Mouse (Mus musculus) telencephalon, adult 2 months (tissue): ENCODE measurements at regions not wholly inside any gene's neighbourhood (a gene's known extent, or its start where the extent isn't known, plus 50 kb on each side); places are given as distances from the start of the nearest gene placed in this dataset.

Experiments used
- DNase-seq: peaks from one replicate; pipeline ENCODE4 v3.0.0-alpha.2; 2011; ENCODE audit warnings: low read depth, low spot score

DNA sequence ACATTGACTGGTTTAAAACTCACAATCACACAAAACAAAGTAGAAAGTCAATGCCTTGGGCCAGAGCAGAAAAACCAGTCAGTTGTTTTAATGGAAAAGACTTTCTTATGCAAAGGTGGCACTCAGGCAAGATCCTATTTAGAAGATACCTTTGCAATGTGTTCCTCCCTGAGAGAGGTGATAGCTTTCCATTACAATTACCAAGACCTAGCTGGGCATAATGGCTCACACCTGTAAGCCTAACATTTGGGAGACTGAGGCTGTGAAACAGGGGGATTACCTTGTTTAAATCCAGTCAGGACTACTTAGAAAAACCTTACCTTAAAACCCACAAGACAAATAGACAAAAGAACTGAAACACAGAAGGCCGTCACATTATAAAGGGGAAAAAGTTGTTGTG, 57.9 kb upstream of the Nabp1 start:
- no peak for DNase-seq

DNA sequence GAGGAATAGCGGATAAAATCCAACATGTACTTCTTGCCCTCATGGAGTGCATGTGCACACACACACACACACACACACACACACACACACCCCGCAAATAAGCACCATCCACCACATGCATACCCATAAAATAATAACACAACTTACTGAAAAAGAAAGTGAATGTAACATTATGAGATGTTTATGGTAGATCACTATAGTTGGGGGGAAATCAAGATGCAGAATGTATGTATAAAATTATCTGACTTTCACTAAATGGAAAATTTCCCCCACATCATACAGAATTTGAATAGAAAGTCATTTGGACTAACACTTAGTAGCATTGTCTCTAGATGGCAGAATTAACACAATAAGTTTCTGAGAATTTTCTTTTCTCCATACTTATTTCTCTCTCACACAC, 57.2 kb upstream of the Nabp1 start:
- no peak for DNase-seq

DNA sequence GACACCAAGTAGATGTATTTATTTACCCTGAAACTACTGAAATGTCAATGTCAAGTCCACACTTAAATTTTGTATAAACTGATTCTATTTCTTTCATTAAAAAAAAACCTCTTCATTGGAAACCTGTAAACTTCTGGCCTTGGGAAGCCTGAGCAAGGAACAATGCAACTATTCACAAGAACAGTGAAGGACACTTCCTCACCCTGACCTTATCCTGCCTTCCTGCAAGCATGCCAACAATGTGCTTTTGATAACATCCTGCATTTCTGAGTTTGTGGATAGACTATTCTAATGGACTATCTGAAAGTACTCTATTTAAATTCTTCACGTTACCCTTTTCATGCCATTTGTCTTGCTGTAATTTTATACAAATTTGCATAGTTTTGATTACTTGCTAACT, 53.1 kb upstream of the Nabp1 start:
- no peak for DNase-seq

DNA sequence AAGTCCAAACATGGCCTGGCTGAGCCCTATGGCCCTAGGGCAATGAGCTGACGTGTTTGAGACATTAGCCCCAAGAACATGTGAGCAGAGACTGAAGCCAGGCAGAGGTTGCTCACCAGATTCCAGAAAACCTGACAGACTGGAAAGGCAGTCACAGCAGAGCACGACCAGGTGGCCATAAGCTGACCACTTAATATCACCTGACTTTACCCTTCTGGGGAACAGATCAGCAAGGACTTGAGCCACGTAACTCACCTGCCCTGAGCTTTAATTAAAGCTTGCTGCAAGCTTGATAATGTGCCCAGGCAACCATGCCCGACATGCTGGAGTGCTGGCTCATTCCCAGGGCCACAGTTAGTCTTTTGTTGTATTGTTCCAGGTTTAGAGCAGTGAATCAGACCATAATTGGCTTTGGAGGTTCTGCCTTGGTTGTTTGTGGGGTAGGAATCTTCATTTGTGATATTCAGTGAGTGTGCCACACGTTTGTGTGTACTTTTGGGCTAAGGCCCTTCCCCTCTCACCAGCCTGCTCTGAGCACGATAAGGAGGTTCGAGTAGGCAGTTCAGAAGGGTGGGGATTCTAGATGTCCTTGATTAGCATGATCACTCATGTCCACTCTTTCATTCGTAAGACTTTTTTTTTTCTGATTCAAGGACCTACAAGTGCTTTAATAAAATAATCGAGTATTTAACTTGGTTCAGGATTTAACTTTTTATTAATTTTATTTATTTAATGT, 52.1 kb upstream of the Nabp1 start:
- DNase-seq, result no peak

DNA sequence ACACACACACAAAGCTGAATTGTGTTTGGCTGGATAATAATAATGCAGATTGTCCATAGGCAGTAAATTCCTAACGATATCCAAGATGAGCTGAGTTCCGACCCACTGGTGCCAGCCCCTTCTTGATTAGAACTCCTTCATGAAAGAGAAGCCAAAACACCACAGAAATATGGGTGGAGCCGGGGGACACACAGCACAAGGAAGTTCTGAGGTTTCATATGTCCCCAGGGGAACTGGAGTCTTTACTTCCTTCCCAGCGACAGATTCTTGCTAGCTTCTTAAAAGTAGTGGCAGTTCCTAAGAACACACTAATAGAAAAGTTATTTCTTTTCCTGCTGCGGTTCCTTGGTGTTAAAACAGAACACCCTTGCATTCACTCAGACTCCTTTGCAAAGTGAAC, 51.4 kb upstream of the Nabp1 start:
- DNase-seq, result no peak

DNA sequence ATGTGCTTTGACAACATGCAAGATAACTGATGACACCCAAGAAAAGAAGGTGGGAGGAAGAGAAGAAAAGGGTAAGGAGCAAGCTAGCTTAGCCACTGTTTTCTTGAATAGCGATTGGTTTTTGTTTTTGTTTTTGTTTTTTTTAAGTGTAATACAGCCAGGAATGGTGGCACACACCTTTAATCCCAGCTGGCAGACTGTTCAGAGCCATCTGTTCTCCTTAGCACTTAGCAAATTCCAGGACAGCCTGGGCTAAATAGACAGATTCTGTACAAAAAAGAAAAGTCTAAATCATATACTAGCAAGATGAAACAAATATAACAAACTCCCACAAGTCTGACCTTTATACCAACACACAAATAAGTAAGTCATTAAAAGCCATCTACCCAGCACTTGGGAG, 50.4 kb upstream of the Nabp1 start:
- no peak for DNase-seq
